Mouse (Mus musculus) testis, adult 2 months (tissue): Measurements from ENCODE around the gene A830031A19Rik.

ENCODE experiments used
- CTCF ChIP-seq: fragments of 200-500 bp; IDR thresholded peaks from 2 replicates; pipeline ENCODE4 v1.5.1; 2012; ENCODE audit warnings: low read depth, mild to moderate bottlenecking, inconsistent platforms, low read length, moderate library complexity; ENCODE audit not compliant: control insufficient read depth, insufficient read depth, insufficient replicate concordance
- POLR2A ChIP-seq: fragments of 200-500 bp; IDR thresholded peaks from 2 replicates; pipeline ENCODE4 v1.6.1; 2012; ENCODE audit warnings: low read depth, mild to moderate bottlenecking, inconsistent platforms, low read length, moderate library complexity; ENCODE audit not compliant: control insufficient read depth

GRCm38 (mm10) chr11:24062495-24063096, 12.3 kb downstream of the A830031A19Rik start:
- no peak for TF ChIP-seq CTCF
- TF ChIP-seq POLR2A, result no peak
